Comparison of ENCODE assay signal across 8 mouse cellular contexts in the genomic region with DNA sequence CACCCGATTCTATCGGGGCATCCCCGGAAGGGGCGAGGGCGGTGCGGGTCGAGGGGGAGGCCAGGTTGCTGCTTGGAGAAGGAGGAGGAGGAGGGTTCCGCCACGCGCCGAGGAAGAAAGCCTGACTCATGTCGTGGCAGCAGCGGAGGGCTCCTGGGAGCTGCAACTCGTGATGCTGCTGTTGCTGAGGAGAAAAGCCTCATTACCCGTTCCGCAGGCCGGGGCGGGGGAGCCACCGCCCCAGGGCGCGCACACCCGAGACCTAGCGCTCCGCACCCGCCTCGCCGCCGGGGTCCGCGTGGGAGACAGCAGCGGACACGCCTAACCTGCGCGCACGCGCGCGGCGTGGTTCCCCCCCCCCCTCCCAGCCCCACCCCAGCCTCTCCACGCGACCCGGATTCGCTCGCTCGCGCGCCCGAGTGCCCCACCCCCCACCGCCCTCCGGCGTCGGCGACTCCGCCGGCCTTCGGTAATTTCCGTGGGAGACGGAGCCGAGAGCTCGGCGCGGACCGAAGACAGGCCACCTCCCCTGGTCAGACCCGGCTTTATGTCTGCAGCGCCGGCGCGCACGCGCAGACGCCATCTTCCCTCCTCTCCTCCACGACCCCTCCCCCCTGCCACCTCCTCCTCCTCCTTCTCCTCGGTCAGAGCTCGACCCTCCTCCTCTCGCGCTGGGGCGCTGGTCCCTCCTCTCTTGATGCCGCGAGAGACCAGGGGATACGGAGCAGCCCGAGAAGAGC. TPM values are rescaled to one million over a fixed set of nuclear protein-coding genes. Genes with fewer than 3 reads are reported as not detected.
A peak's percentile ranks its signal among the peaks of the same experiment; 100 is the strongest.
DNase-seq lines count a peak whose midpoint lies in the region; ATAC-seq and TF ChIP-seq lines count a peak whose summit lies in the region.

No protein-coding gene starts in this region.

- peak overlapping the region; percentile 60 for H3K4me3 ChIP-seq in erythroblast, embryonic 14.5 days (replicated peaks)
- peak overlapping the region; percentile 93 for H3K4me3 ChIP-seq in embryonic facial prominence, embryonic 13.5 days
- H3K4me3 ChIP-seq in heart, embryonic 10.5 days = peak overlapping the region; percentile 95
- H3K4me3 ChIP-seq in kidney, embryonic 14.5 days (ENCODE audit: low read length) = peak overlapping the region; percentile 80
- H3K4me3 ChIP-seq in limb, embryonic 14.5 days (replicated peaks; ENCODE audit: low read length) = peak overlapping the region; percentile 86
- H3K4me3 ChIP-seq in midbrain, embryonic 16.5 days (ENCODE audit: low read depth, low read length) = peak overlapping the region; percentile 98
- peak overlapping the region; percentile 88 for H3K4me3 ChIP-seq in spleen, adult 2 months (ENCODE audit: extremely low read depth, insufficient read depth, insufficient read length)

- H3K4me1 ChIP-seq in erythroblast, embryonic 14.5 days (ENCODE audit: control insufficient read depth) = peaks cover 15% of the 10 kb centered on the region
- peaks cover 43% of the 10 kb centered on the region for H3K4me1 ChIP-seq in embryonic facial prominence, embryonic 13.5 days
- H3K4me1 ChIP-seq in heart, embryonic 10.5 days = peaks cover 41% of the 10 kb centered on the region
- peaks cover 38% of the 10 kb centered on the region for H3K4me1 ChIP-seq in kidney, embryonic 14.5 days (ENCODE audit: control insufficient read depth, insufficient read depth, low read length)
- H3K4me1 ChIP-seq in limb, embryonic 14.5 days (ENCODE audit: control insufficient read depth, insufficient read depth, low read length) = peaks cover 35% of the 10 kb centered on the region
- H3K4me1 ChIP-seq in midbrain, embryonic 16.5 days (ENCODE audit: control insufficient read depth, insufficient read depth, low read length) = peaks cover 36% of the 10 kb centered on the region
- H3K4me1 ChIP-seq in spleen, adult 2 months (ENCODE audit: control insufficient read depth, insufficient read depth, insufficient read length) = no peaks in the 10 kb centered on the region

- ATAC-seq in erythroblast, adult 5-6 weeks (replicated peaks; ENCODE audit: low FRiP score, poor library complexity, severe bottlenecking) = no peak
- ATAC-seq in embryonic facial prominence, embryonic 13.5 days (ENCODE audit: insufficient number of reproducible peaks, insufficient read depth, low FRiP score, low TSS enrichment, low read depth) = peak; percentile 97
- ATAC-seq in kidney, embryonic 14.5 days (ENCODE audit: low FRiP score, low TSS enrichment) = peak; percentile 95
- ATAC-seq in limb, embryonic 14.5 days (ENCODE audit: low FRiP score, low read depth) = peak; percentile 95
- ATAC-seq in midbrain, embryonic 16.5 days = peak; percentile 95

- DNase-seq in heart, embryonic 10.5 days (ENCODE audit: low spot score) = peak; percentile 99
- DNase-seq in limb, embryonic 14.5 days (ENCODE audit: low spot score) = peak; percentile 97
- DNase-seq in spleen, adult 2 months (ENCODE audit: low read depth in 1 of 2, low spot score in 2 of 2) = peak; percentile 67 to 86

- peak overlapping the region; percentile 99 for H3K9ac ChIP-seq in embryonic facial prominence, embryonic 13.5 days
- H3K9ac ChIP-seq in kidney, embryonic 14.5 days (ENCODE audit: low read depth, low read length) = peak overlapping the region; percentile 98
- peak overlapping the region; percentile 97 for H3K9ac ChIP-seq in limb, embryonic 14.5 days (ENCODE audit: low read depth, low read length, severe bottlenecking)
- peak overlapping the region; percentile 99 for H3K9ac ChIP-seq in midbrain, embryonic 16.5 days (ENCODE audit: low read depth, low read length)

- peaks cover 3% of the 10 kb centered on the region; the same call in 1 of the 2 replicates for H3K9me3 ChIP-seq in erythroblast, embryonic 14.5 days (ENCODE audit: control insufficient read depth, low read length)
- H3K9me3 ChIP-seq in embryonic facial prominence, embryonic 13.5 days = no peaks in the 10 kb centered on the region
- no peaks in the 10 kb centered on the region for H3K9me3 ChIP-seq in heart, embryonic 10.5 days
- H3K9me3 ChIP-seq in kidney, embryonic 14.5 days (ENCODE audit: control insufficient read depth, low read length) = no peaks in the 10 kb centered on the region
- no peaks in the 10 kb centered on the region for H3K9me3 ChIP-seq in limb, embryonic 14.5 days (ENCODE audit: control insufficient read depth, low read length)
- H3K9me3 ChIP-seq in midbrain, embryonic 16.5 days (replicated peaks; ENCODE audit: control insufficient read depth, low read length, poor library complexity, severe bottlenecking) = no peaks in the 10 kb centered on the region

- TF ChIP-seq CTCF in spleen, adult 2 months (IDR thresholded peaks at IDR 0.05; ENCODE audit: extremely low read depth, insufficient read depth, insufficient read length, insufficient replicate concordance) = no peak

- peaks cover 57% of the 10 kb centered on the region for H3K27me3 ChIP-seq in erythroblast, embryonic 14.5 days (ENCODE audit: control insufficient read depth)
- H3K27me3 ChIP-seq in embryonic facial prominence, embryonic 13.5 days = no peaks in the 10 kb centered on the region
- H3K27me3 ChIP-seq in heart, embryonic 10.5 days (ENCODE audit: insufficient read depth, poor library complexity, severe bottlenecking) = no peaks in the 10 kb centered on the region
- H3K27me3 ChIP-seq in kidney, embryonic 14.5 days (ENCODE audit: control insufficient read depth, insufficient read depth, low read length) = no peaks in the 10 kb centered on the region
- no peaks in the 10 kb centered on the region for H3K27me3 ChIP-seq in limb, embryonic 14.5 days (ENCODE audit: control insufficient read depth, insufficient read depth, low read length)
- H3K27me3 ChIP-seq in midbrain, embryonic 16.5 days (ENCODE audit: control insufficient read depth, insufficient read depth, low read depth, low read length) = no peaks in the 10 kb centered on the region
- peaks cover 9% of the 10 kb centered on the region; the same call in 1 of the 2 replicates for H3K27me3 ChIP-seq in spleen, adult 2 months (ENCODE audit: control insufficient read depth, insufficient read depth, low read length)

- peak overlapping the region; percentile 84 for H3K4me2 ChIP-seq in embryonic facial prominence, embryonic 13.5 days
- H3K4me2 ChIP-seq in kidney, embryonic 14.5 days (replicated peaks; ENCODE audit: low read depth, low read length) = peak overlapping the region; percentile 86
- peak overlapping the region; percentile 88 for H3K4me2 ChIP-seq in limb, embryonic 14.5 days (replicated peaks; ENCODE audit: low read depth, low read length, severe bottlenecking)
- peak overlapping the region; percentile 88 for H3K4me2 ChIP-seq in midbrain, embryonic 16.5 days (ENCODE audit: low read length)

- peak overlapping the region; percentile 99 for H3K27ac ChIP-seq in embryonic facial prominence, embryonic 13.5 days
- H3K27ac ChIP-seq in heart, embryonic 10.5 days = peak overlapping the region; percentile 99
- H3K27ac ChIP-seq in kidney, embryonic 14.5 days (ENCODE audit: low read depth, low read length) = peak overlapping the region; percentile 98
- peak overlapping the region; percentile 97 for H3K27ac ChIP-seq in limb, embryonic 14.5 days (replicated peaks; ENCODE audit: low read depth, low read length)
- H3K27ac ChIP-seq in midbrain, embryonic 16.5 days (ENCODE audit: low read length) = peak overlapping the region; percentile 100
- peak overlapping the region; percentile 47 for H3K27ac ChIP-seq in spleen, adult 2 months (ENCODE audit: insufficient read depth, low read length)

- TF ChIP-seq POLR2A in limb, embryonic 14.5 days (IDR thresholded peaks at IDR 0.05; ENCODE audit: borderline replicate concordance, extremely low read depth, insufficient read depth, insufficient read length) = 0 out of 2 replicates have a peak, but pooled peaks have one; percentile 23
- peak; percentile 26 for TF ChIP-seq POLR2A in spleen, adult 2 months (IDR thresholded peaks at IDR 0.05; ENCODE audit: low read depth, low read length)

- H3K36me3 ChIP-seq in erythroblast, embryonic 14.5 days (ENCODE audit: control insufficient read depth) = no peaks in the 10 kb centered on the region
- H3K36me3 ChIP-seq in embryonic facial prominence, embryonic 13.5 days = peaks cover 29% of the 10 kb centered on the region
- peaks cover 22% of the 10 kb centered on the region for H3K36me3 ChIP-seq in heart, embryonic 10.5 days
- H3K36me3 ChIP-seq in kidney, embryonic 14.5 days (ENCODE audit: control insufficient read depth, insufficient read depth, low read length) = peaks cover 23% of the 10 kb centered on the region
- peaks cover 23% of the 10 kb centered on the region for H3K36me3 ChIP-seq in limb, embryonic 14.5 days (ENCODE audit: control insufficient read depth, insufficient read depth, low read length)
- H3K36me3 ChIP-seq in midbrain, embryonic 16.5 days (ENCODE audit: control insufficient read depth, insufficient read depth, low read length) = peaks cover 13% of the 10 kb centered on the region; the same call in 1 of the 2 replicates
- no peaks in the 10 kb centered on the region for H3K36me3 ChIP-seq in spleen, adult 2 months (ENCODE audit: control insufficient read depth, insufficient read depth, low read length)

- under 1% methylated on average over 70 of the region's 81 CpGs for WGBS in embryonic facial prominence, embryonic 13.5 days
- WGBS in heart, embryonic 10.5 days = 0% methylated on average over 58 of the region's 81 CpGs
- WGBS in kidney, embryonic 14.5 days = under 1% methylated on average over 33 of the region's 81 CpGs
- 0% methylated on average over 27 of the region's 81 CpGs for WGBS in limb, embryonic 14.5 days
- under 1% methylated on average over 44 of the region's 81 CpGs for WGBS in midbrain, embryonic 16.5 days
- under 1% methylated on average over 76 of the region's 81 CpGs for WGBS in spleen, adult 2 months

RNA-seq across cellular contexts. Expression of gene Tsc22d1, which starts 0.5 kb away (rescaled TPM):
- polyA plus RNA-seq in erythroblast, embryonic 14.5 days (2012) = 17.1 and 20.4 TPM in 2 replicates
- 18.4 and 18.6 TPM in 2 replicates for total RNA-seq in erythroblast, adult 5-6 weeks (2015; ENCODE audit: low replicate concordance)
- 14.4 and 21.5 TPM in 2 replicates for total RNA-seq in erythroblast, adult 5-6 weeks (2017; ENCODE audit: low replicate concordance)
- 501 and 535 TPM in 2 replicates for polyA plus RNA-seq in embryonic facial prominence, embryonic 13.5 days (2015; fragmentation: Nextera tagmentation; extraction: Ambion mirVana)
- 371 and 402 TPM in 2 replicates for polyA plus RNA-seq in heart, embryonic 10.5 days (2016; fragmentation: Nextera tagmentation; extraction: Ambion mirVana)
- 844 and 1,016 TPM in 2 replicates for polyA plus RNA-seq in kidney, embryonic 14.5 days (2014; fragmentation: Nextera tagmentation; extraction: Ambion mirVana)
- 484 and 506 TPM in 2 replicates for polyA plus RNA-seq in limb, embryonic 14.5 days (2012; rRNA removed)
- polyA plus RNA-seq in limb, embryonic 14.5 days (2014; fragmentation: Nextera tagmentation; extraction: Ambion mirVana) = 686 and 769 TPM in 2 replicates
- 738 and 762 TPM in 2 replicates for polyA plus RNA-seq in midbrain, embryonic 16.5 days (2015; fragmentation: Nextera tagmentation; extraction: Ambion mirVana)
- polyA plus RNA-seq in spleen, adult 2 months (2012; rRNA removed) = 82.9 and 93.7 TPM in 2 replicates

Comparison
In these comparisons a context has a peak if more than half of its experiments do, and no peak if none do; other contexts are left out.
1. H3K27ac ChIP-seq: peak in every context shown above with its lines; median percentile 100 in midbrain, embryonic 16.5 days; 99 in embryonic facial prominence, embryonic 13.5 days; 99 in heart, embryonic 10.5 days; 98 in kidney, embryonic 14.5 days; 97 in limb, embryonic 14.5 days; 47 in spleen, adult 2 months.